Mouse (Mus musculus): ENCODE measurements at regions not wholly inside any gene's neighbourhood (a gene's known extent, or its start where the extent isn't known, plus 50 kb on each side); places are given as distances from the start of the nearest gene placed in this dataset.

- intact Hi-C loops (cut with DNase I) = no loop called here
- no peak for DNase-seq
Observed at GRCm38 (mm10) chrX:9738904-9739303, 76.1 kb upstream of the Dynlt3 start.

DNA sequence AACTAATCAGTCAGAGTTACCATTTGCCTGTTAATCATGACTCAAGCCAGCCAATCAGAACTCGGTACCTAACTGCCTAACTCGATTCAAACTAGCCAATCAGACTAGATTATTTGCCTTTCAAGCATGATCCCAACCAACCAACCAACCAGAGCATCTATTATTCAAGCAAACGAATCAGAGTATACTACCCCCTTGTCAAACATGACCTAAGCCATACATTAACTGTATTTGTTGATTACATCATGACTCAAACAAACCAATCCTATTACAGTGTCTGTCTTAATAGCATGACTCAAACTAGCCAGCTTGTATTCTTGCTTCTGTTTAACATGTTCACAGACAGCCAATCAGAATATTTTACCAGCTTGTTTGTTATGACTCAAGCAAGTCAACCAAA lies 79.7 kb upstream of the Dynlt3 start:
- DNase-seq = no peak
- intact Hi-C loops (cut with DNase I) = no loop called here

GRCm38 (mm10) chrX:9747305-9747938 lies 84.6 kb upstream of the Dynlt3 start:
- intact Hi-C loops (cut with DNase I) = no loop called here
- peak; percentile 4 to 7 for DNase-seq

- intact Hi-C loops (cut with DNase I) = no loop called here
- DNase-seq = no peak
Observed at GRCm38 (mm10) chrX:9752954-9753572, 90.3 kb upstream of the Dynlt3 start.

- intact Hi-C loops (cut with DNase I) = no loop called here
- DNase-seq = no peak
Observed at GRCm38 (mm10) chrX:9769540-9769939, 77.2 kb upstream of the Hypm start.

GRCm38 (mm10) chrX:9777498-9777897 lies 69.2 kb upstream of the Hypm start:
- intact Hi-C loops (cut with DNase I) = no loop called here
- DNase-seq = no peak

DNA sequence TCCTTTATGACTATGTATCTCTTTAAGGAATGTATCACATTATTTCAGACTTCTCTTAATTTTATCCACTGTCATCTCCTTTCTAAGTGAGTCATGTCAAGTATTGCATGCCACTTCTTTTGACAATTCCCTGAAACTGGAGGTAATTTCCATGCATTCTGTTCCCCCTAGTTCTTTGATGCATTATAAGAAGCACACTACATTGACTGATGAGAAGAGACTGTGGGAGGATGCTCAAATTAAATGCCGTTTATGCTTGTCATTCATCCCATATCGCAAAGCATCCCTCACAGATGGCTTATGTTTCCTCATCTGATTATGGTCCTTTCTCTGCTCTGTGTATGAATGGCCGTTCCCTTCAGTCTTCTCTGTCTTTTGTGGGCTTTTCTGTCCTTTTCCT lies 57.2 kb upstream of the Hypm start:
- intact Hi-C loops (cut with DNase I) = no loop called here
- DNase-seq = no peak
